Mouse (Mus musculus): ENCODE measurements around the gene C1qtnf6.

DNA sequence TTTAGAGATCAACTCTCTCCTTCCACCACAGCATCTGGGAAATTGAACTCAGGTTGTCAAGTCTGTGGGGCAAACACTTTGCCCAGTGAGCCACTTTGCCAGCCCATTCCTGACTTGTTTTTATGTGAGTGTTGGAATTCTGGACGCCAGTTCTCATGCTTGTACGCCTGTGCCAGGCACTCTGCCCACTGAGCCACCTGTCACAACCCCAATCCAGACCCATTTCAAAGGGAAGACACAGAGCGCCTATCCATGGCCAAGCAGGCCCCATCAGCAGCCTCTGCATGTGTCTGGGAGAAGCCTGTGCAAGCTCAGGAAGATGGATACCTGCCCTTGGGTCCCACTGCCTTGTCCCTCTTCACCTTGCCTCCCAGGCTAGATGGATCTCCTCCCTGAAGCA, 39.9 kb downstream of the C1qtnf6 start:
- TF ChIP-seq CTCF (IDR thresholded peaks at IDR 0.05; ENCODE audit: extremely low read depth, insufficient read length, insufficient replicate concordance, low read depth, low read length) (no peak), POLR2A (IDR thresholded peaks at IDR 0.05; ENCODE audit: low read depth, low read length) (no peak)

Data from small intestine, adult 2 months (tissue).